Mouse (Mus musculus) forebrain, embryonic 15.5 days (tissue): ENCODE data around the gene Mgll. TPM values are rescaled to one million over a fixed set of nuclear protein-coding genes. Genes with fewer than 3 reads are reported as not detected.
A peak's percentile ranks its signal among the peaks of the same experiment; 100 is the strongest.

ENCODE experiments used
- ATAC-seq: fragments of 200-750 bp; cut with Nextera tagmentation; replicated peaks from 2 replicates; pipeline ENCODE4 v1.8.0; 2017; ENCODE audit warnings: mild to moderate bottlenecking, moderate TSS enrichment, moderate library complexity
- H3K27ac ChIP-seq: fragments of 300-500 bp; sonication (generic); replicated peaks from 2 replicates; pipeline ENCODE4 v1.5.1; 2015; ENCODE audit warnings: mild to moderate bottlenecking, inconsistent platforms
- H3K27me3 ChIP-seq: fragments of 300-500 bp; sonication (generic); 2 replicates; pipeline ENCODE4 v1.6.1; 2015; ENCODE audit warnings: inconsistent platforms
- H3K36me3 ChIP-seq: fragments of 300-500 bp; sonication (generic); 2 replicates; pipeline ENCODE4 v1.6.1; 2015; ENCODE audit warnings: mild to moderate bottlenecking, inconsistent platforms
- H3K4me1 ChIP-seq: fragments of 300-500 bp; sonication (generic); 2 replicates; pipeline ENCODE4 v1.6.1; 2015; ENCODE audit warnings: inconsistent platforms
- H3K4me2 ChIP-seq: fragments of 300-500 bp; sonication (generic); replicated peaks from 2 replicates; pipeline ENCODE4 v1.6.1; 2015; ENCODE audit warnings: mild to moderate bottlenecking, inconsistent platforms
- H3K4me3 ChIP-seq: fragments of 300-500 bp; sonication (generic); 2 replicates; pipeline ENCODE4 v1.5.1; 2015; ENCODE audit warnings: mild to moderate bottlenecking, inconsistent platforms
- H3K9ac ChIP-seq: fragments of 300-500 bp; sonication (generic); replicated peaks from 2 replicates; pipeline ENCODE4 v1.6.1; 2015; ENCODE audit warnings: mild to moderate bottlenecking, inconsistent platforms
- H3K9me3 ChIP-seq: fragments of 300-500 bp; sonication (generic); 2 replicates; pipeline ENCODE4 v1.6.1; 2016; ENCODE audit warnings: inconsistent platforms
- WGBS: fragments of 180-500 bp; shearing (Covaris S2); methylation state at CpG from one replicate; pipeline ENCODE4 v1.1.7; 2015; ENCODE audit warnings: mixed read lengths; 5-methylcytosine and 5-hydroxymethylcytosine counted together
- polyA plus RNA-seq: library from polyadenylated mRNA; unstranded; fragments of >200 nt; fragmentation: Nextera tagmentation; extraction: Ambion mirVana; gene quantifications from 2 replicates; pipeline ENCODE4 v1.2.1, GENCODE M21; 2015

Mgll gene
- polyA plus RNA-seq, 1 experiment from 2014 or later, result 25.0 TPM

DNA sequence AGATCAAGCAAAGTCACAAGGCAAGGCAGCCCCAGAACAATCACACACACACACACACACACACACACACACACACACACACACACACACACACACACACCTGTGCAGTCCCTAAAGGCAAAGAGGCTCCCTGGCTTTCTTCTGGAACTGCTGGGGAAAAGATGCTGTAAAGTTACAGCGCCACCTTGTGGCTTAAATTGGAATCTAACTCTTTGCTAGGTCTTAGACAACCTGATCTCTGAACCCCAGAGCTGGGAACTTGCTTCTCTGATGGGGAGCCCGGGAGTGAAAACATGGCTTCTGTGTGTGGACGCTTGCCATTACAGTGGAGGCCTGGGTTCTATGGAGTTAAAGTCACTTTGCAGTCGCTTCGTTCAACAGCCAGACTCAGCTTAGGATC lies 131.4 kb downstream of the Mgll start:
- Histone ChIP-seq H3K27ac (no peak overlapping the region), H3K4me1 (no peaks in the 10 kb centered on the region), H3K9me3 (no peaks in the 10 kb centered on the region), H3K36me3 (peaks cover 65% of the 10 kb centered on the region), H3K4me3 (no peak overlapping the region), H3K27me3 (no peaks in the 10 kb centered on the region), H3K9ac (no peak overlapping the region), H3K4me2 (no peak overlapping the region)
- peak; percentile 30; the same call in 1 of the 2 replicates for ATAC-seq
- WGBS, result 22% methylated on average over 5 of the region's 5 CpGs

DNA sequence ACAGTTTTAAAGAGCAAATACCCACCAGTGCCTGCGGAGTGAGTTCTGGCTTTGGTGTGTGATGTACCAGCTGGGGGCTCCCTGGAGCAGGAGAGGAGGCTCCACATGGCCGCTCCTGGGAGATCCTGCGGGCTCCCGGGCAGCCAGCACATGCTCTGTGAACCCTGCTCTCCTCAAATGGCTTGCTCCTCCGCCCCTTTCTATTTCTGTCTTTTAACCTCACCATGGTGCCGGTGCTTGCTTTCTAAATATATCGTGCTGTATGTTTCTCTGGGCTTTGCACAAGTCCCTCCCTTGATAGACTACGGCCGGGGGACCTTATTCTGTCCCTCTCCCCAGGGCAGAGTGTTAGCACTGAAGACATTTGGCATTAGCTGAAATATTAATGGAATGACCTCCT lies 133.0 kb downstream of the Mgll start:
- no peaks in the 10 kb centered on the region for H3K27me3 ChIP-seq
- no peak overlapping the region for H3K9ac ChIP-seq
- H3K36me3 ChIP-seq, result peaks cover 77% of the 10 kb centered on the region
- no peak overlapping the region for H3K4me2 ChIP-seq
- no peak overlapping the region for H3K27ac ChIP-seq
- H3K9me3 ChIP-seq, result peaks cover 5% of the 10 kb centered on the region; the same call in 1 of the 2 replicates
- H3K4me1 ChIP-seq, result no peaks in the 10 kb centered on the region
- 48% methylated on average over 9 of the region's 9 CpGs for WGBS
- no peak overlapping the region for H3K4me3 ChIP-seq
- no peak for ATAC-seq

DNA sequence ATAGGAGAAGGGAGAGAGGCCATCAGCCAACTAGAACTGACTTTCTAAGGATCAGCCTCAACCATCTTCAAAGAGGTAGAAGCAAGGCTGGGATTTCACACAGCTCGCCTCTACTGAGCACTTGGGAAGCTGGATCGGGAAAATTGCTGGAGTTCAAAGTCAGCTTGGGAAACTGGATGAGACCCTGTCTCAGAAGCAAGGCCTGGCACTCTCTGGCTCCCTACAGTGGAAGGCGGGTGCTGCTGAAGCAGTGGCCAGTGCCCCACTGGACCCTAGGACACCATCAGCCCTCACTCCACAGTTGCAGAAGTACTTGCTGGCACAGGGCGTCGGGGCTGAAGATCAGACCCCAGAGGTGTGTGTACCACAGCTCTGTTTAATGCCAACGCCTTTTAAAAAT lies 133.6 kb downstream of the Mgll start:
- Histone ChIP-seq H3K9me3 (peaks cover 6% of the 10 kb centered on the region; the same call in 1 of the 2 replicates), H3K27ac (no peak overlapping the region), H3K36me3 (peaks cover 80% of the 10 kb centered on the region), H3K27me3 (no peaks in the 10 kb centered on the region), H3K4me1 (no peaks in the 10 kb centered on the region), H3K4me2 (no peak overlapping the region), H3K9ac (no peak overlapping the region), H3K4me3 (no peak overlapping the region)
- ATAC-seq, result no peak
- 88% methylated on average over 6 of the region's 6 CpGs for WGBS

DNA sequence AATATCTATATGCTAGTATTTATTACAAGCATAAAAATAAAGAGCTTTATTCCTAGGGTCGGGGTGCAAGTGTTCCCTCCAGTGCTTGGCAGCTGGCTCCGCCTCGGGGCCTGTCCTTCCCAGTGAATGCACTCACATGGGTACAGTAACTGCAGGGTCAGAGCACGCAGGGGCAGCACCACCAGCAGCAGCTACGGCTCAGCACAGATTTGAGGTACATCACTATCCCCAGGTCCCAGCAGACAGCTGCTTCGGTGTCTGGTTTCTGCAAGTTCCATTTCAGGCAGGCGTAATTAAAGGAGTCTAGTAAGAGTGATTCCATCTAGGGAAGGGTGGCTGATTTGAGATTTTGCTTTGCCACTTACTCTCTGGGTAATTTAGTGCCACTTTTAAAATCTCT lies 134.1 kb downstream of the Mgll start:
- Histone ChIP-seq H3K4me3 (no peak overlapping the region), H3K9ac (no peak overlapping the region), H3K9me3 (peaks cover 6% of the 10 kb centered on the region; the same call in 1 of the 2 replicates), H3K27ac (no peak overlapping the region), H3K4me2 (no peak overlapping the region), H3K27me3 (no peaks in the 10 kb centered on the region), H3K4me1 (no peaks in the 10 kb centered on the region), H3K36me3 (peaks cover 85% of the 10 kb centered on the region)
- no peak for ATAC-seq
- 79% methylated on average over 7 of the region's 7 CpGs for WGBS

DNA sequence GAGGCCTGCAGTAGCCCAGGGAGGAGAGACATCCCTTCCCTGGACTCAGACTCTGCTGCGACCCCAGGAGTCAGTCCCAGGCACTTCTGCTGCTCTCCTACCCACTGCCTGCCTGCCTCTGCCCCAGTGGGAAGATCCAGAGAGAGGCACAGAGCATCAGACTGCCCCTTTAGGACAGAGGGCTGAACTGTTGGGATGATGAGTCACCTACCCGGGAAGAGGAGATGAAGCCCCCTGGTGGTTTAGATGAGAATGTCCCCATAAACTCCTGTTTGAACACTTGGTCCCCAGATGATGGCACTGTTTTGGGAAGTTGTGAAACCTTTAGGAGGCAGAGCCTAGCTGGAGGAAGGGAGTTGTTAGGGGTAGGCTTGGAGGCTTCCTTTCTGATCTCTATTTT lies 136.7 kb downstream of the Mgll start:
- Histone ChIP-seq H3K4me1 (no peaks in the 10 kb centered on the region), H3K36me3 (peaks cover 83% of the 10 kb centered on the region), H3K4me3 (no peak overlapping the region), H3K9ac (no peak overlapping the region), H3K9me3 (peaks cover 6% of the 10 kb centered on the region; the same call in 1 of the 2 replicates), H3K27me3 (no peaks in the 10 kb centered on the region), H3K4me2 (no peak overlapping the region), H3K27ac (no peak overlapping the region)
- WGBS, result 23% methylated on average over 2 of the region's 2 CpGs
- no peak for ATAC-seq

DNA sequence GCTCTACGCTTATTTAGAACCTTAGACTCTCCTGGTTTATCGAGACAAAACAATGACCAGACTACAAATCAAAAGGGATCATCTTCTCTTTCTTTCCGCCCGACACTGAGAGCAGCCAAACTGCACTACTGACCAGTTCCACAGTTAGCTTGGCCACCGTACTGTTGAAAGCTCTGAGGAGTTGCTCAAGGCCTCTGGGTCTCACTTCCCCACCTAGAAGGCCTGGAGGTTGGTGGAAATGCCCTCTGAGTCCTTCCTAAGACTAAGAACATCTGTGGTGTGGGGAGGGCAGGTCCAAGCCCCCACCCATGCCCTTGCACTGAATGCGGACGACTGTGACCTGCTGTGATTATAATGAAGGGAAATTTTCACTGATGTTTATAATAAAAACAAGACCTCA lies 141.5 kb downstream of the Mgll start:
- Histone ChIP-seq H3K36me3 (peaks cover 46% of the 10 kb centered on the region), H3K4me1 (peaks cover 14% of the 10 kb centered on the region), H3K27ac (no peak overlapping the region), H3K9ac (no peak overlapping the region), H3K4me2 (no peak overlapping the region), H3K4me3 (no peak overlapping the region), H3K9me3 (peaks cover 6% of the 10 kb centered on the region; the same call in 1 of the 2 replicates), H3K27me3 (no peaks in the 10 kb centered on the region)
- ATAC-seq, result no peak
- 87% methylated on average over 7 of the region's 7 CpGs for WGBS

DNA sequence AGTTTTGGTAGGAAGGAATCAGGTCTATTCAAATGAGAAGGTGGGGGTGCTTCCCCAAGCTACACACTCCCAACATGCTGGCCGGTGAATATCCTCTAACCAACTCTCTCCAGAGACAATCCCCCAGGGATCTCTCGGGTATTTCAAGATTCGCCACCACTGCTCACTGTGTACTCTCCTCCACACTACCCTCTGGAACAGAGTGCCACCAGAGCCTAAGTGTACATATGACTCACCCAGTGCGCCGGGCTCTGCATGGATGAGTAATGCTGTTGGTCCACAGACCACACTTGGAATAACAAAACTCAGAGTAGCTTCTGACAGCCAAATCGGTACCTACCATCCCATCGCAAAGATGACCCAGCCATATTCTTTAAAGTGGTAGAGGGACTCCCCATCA lies 145.2 kb downstream of the Mgll start:
- 0 out of 2 replicates have a peak overlapping the region, but pooled peaks have one; percentile 1 for H3K27ac ChIP-seq
- H3K27me3 ChIP-seq, result no peaks in the 10 kb centered on the region
- H3K9ac ChIP-seq, result no peak overlapping the region
- WGBS, result 91% methylated on average over 7 of the region's 7 CpGs
- ATAC-seq, result no peak
- H3K36me3 ChIP-seq, result peaks cover 13% of the 10 kb centered on the region
- peaks cover 43% of the 10 kb centered on the region for H3K4me1 ChIP-seq
- no peak overlapping the region for H3K4me2 ChIP-seq
- H3K4me3 ChIP-seq, result no peak overlapping the region
- no peaks in the 10 kb centered on the region for H3K9me3 ChIP-seq

DNA sequence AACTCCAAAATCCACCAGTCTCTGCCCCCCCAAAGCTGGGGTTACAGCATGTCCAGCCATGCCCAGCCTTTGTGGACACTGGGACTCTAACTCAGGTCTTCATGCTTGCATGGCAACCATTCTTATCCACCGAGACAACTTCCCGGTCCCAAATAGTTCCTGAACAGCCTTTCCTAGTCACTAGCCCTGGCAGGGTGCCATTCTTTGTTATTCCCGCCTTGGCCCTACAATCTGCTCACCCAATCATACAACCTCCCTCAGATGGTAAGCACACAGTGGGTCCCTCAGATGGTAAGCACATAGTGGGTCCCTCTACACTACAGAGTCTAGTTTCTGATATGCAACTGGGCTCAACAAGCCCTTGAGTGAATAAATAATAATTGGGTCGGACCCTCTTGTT lies 146.4 kb downstream of the Mgll start:
- Histone ChIP-seq H3K36me3 (peaks cover 6% of the 10 kb centered on the region; the same call in 1 of the 2 replicates), H3K9ac (no peak overlapping the region), H3K27ac (peak overlapping the region; percentile 96), H3K4me2 (no peak overlapping the region), H3K4me1 (peaks cover 47% of the 10 kb centered on the region), H3K27me3 (no peaks in the 10 kb centered on the region), H3K9me3 (no peaks in the 10 kb centered on the region), H3K4me3 (no peak overlapping the region)
- ATAC-seq, result no peak
- 31% methylated on average over 4 of the region's 4 CpGs for WGBS

DNA sequence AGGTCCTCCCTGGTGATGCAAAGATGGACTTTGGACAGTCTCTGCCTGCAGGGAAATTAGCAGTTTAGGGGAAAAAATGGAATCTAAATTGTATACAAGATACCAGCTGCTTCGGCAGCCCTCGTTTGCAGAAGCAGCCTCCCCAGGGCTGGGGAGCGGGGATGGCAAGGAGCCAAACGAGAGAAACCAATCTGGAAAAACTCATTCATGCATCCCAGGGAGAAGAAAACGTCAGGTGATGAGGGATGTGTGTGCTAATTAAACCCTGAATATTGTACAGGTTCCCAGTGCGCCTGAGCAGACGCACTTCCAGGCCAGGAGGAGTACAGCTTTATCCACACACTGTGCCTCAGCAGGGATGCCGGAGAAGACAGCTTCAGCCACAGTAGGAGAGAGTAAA lies 147.3 kb downstream of the Mgll start:
- peak overlapping the region; percentile 75 for H3K4me2 ChIP-seq
- peak overlapping the region; percentile 94 for H3K4me3 ChIP-seq
- 11% methylated on average over 8 of the region's 8 CpGs for WGBS
- H3K27ac ChIP-seq, result peak overlapping the region; percentile 96
- peaks cover 47% of the 10 kb centered on the region for H3K4me1 ChIP-seq
- peak; percentile 21 for ATAC-seq
- H3K9me3 ChIP-seq, result no peaks in the 10 kb centered on the region
- H3K9ac ChIP-seq, result no peak overlapping the region
- no peaks in the 10 kb centered on the region for H3K27me3 ChIP-seq
- H3K36me3 ChIP-seq, result peaks cover 6% of the 10 kb centered on the region; the same call in 1 of the 2 replicates

DNA sequence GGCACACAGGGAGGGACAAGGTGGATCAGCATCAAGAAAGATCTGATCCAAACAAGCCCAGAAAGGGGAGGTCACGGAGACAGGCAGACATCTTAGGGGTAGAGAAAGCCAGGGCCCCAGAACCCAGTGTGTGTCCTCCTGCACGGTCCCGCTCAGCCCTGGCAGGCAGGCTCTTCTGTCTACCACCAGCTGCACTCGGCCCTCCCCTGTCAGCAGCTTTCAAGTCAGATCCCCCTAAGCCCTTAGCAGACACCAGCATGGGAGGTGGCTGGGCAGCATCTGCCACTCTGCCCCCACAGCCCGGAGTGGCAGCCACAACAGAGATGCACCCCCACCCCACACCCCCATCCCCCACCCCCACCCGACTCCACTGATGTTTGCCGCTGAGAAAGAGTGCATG lies 148.6 kb downstream of the Mgll start:
- H3K27ac ChIP-seq, result peak overlapping the region; percentile 96
- peak overlapping the region; percentile 94 for H3K4me3 ChIP-seq
- WGBS, result 12% methylated on average over 7 of the region's 7 CpGs
- peaks cover 47% of the 10 kb centered on the region for H3K4me1 ChIP-seq
- no peaks in the 10 kb centered on the region for H3K9me3 ChIP-seq
- peak overlapping the region; percentile 95 for H3K9ac ChIP-seq
- ATAC-seq, result peak; percentile 51
- H3K4me2 ChIP-seq, result peak overlapping the region; percentile 75
- no peaks in the 10 kb centered on the region for H3K27me3 ChIP-seq
- H3K36me3 ChIP-seq, result peaks cover 3% of the 10 kb centered on the region; the same call in 1 of the 2 replicates

DNA sequence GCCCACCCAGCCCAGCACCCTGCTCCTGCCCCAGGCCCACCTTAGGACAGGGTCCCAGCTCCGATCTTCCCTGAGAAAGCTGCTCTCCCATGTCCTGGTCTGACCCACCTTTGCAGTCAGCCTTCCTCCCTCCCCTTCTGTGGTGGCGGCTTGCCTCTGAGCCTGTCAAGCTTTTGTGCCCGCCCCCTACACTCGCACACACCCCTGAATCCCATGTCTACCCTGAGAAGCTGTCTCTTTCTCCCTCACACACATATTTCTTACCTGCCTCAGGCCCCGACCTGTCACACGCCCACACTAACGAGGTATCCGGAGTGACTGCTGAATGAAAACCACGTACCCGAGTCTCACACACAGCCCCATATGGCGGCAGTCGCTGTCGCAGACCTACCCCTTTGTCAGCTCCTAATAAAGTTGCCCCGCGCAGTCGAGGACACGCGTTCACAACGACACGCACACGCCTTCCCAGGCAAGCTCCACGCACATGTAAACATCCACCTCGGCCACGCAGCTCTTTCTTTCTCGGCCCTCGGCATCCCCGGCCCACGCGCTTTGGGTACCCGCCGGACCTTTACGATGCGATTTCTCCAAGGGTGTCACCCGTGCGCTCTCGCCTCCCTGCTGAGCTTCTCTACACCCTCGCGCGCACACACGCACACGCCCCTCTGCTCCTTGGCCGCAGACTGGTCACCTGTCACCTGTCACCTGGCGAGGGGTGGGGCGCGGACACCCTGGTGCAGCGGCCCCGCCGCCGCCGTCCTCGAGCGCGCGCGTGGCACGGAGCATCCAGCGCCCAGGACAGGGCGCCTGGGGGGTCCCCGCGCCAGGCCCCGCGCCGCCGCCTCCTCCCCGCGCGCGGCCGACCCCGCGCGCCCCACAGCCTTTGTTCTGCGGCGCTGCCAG lies 150.0 kb downstream of the Mgll start:
- H3K36me3 ChIP-seq, result no peaks in the 10 kb centered on the region; the same call in 1 of the 2 replicates
- peak; percentile 61 for ATAC-seq
- peak overlapping the region; percentile 96 for H3K27ac ChIP-seq
- H3K4me1 ChIP-seq, result peaks cover 47% of the 10 kb centered on the region
- 2% methylated on average over 59 of the region's 74 CpGs for WGBS
- H3K27me3 ChIP-seq, result no peaks in the 10 kb centered on the region
- no peaks in the 10 kb centered on the region for H3K9me3 ChIP-seq
- H3K4me3 ChIP-seq, result peak overlapping the region; percentile 94
- H3K4me2 ChIP-seq, result peak overlapping the region; percentile 75
- H3K9ac ChIP-seq, result peak overlapping the region; percentile 95

DNA sequence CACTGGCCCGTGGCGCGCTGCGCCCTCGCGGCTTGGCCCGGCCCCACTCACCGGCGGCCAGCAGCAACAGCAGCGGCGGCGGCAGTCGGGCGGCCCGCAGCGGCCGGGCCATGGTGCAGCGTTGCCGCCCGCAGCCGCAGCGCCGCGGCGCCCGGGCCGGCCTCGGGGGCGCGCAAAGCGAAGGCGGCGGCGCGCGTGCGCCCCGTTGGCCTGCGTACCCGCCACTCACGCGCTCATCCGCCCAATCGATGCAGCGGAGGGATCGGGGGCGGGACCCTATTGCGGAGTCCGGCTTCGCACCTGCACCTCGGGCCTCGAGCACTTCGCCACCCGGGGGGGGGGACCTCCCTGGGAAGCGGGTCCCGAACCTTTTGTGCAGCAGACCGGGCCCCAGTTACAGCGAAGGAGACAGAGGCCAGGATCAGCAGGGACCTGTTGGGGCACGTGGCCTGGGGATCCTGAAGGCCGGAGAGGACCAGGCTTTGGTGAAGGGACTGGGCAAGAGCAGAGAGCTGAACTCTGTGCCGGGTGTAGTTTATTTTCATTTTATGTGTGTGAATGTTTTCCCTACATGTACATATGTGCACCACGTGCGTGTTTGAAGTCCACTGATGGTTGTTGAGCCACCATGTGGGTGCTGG lies 150.8 kb downstream of the Mgll start, which contains the start of gene Podxl2:
Gene Podxl2, minus strand, starts transcription at position 177 of the 641 bp plus-strand sequence.
- no peaks in the 10 kb centered on the region for H3K27me3 ChIP-seq

More for the DNA sequence above, 150.8 kb downstream of the Mgll start, which contains the start of gene Podxl2:
- whole genome bisulfite sequencing, result 5% methylated on average over 54 of the region's 63 CpGs
- ATAC-seq, result peak; percentile 71
- Histone ChIP-seq H3K36me3 (no peaks in the 10 kb centered on the region), H3K27ac (peak within 1 kb of the TSS; percentile 96), H3K9ac (peak within 1 kb of the TSS; percentile 95), H3K4me3 (peak within 1 kb of the TSS; percentile 94), H3K4me1 (peaks cover 40% of the 10 kb centered on the region), H3K4me2 (peak within 1 kb of the TSS; percentile 75), H3K9me3 (no peaks in the 10 kb centered on the region)
